Mouse (Mus musculus) liver, embryonic 14.5 days (tissue): ENCODE results near the gene Wbp1l. TPM values are rescaled to one million over a fixed set of nuclear protein-coding genes. Genes with fewer than 3 reads are reported as not detected.

ENCODE experiments used
- ATAC-seq: fragments of 200-750 bp; cut with Nextera tagmentation; 2 replicates; pipeline ENCODE4 v1.8.0; 2017; ENCODE audit warnings: moderate number of reproducible peaks, mild to moderate bottlenecking, moderate library complexity; ENCODE audit not compliant: insufficient read depth
- DNase-seq, 3 experiments: peaks; one replicate each; pipeline ENCODE4 v3.0.0-alpha.2; 2012 to 2013; ENCODE audit warnings: low read depth in 3 of 3, low spot score in 3 of 3
- H3K27ac ChIP-seq: fragments of 300-500 bp; sonication (generic); 2 replicates; pipeline ENCODE4 v1.5.1; 2014; ENCODE audit warnings: moderate library complexity, mild to moderate bottlenecking, control low read depth, inconsistent platforms
- H3K27me3 ChIP-seq: fragments of 300-500 bp; sonication (generic); 2 replicates; pipeline ENCODE4 v1.6.1; 2014; ENCODE audit warnings: mild to moderate bottlenecking, low read length, moderate library complexity; ENCODE audit not compliant: control insufficient read depth, insufficient read depth
- H3K36me3 ChIP-seq: fragments of 300-500 bp; sonication (generic); replicated peaks from 2 replicates; pipeline ENCODE4 v1.6.1; 2014; ENCODE audit warnings: low read depth; ENCODE audit not compliant: control insufficient read depth, insufficient read depth
- H3K4me1 ChIP-seq, 2 experiments: fragments of 200-500 bp in 1 of 2; fragments of 300-500 bp in 1 of 2; sonication (generic) in 1 of 2; replicated peaks; 2 replicates each; pipeline ENCODE4 v1.6.1; 2012 to 2014; ENCODE audit warnings: antibody characterized with exemption in 1 of 2, inconsistent platforms in 1 of 2, low read length in 1 of 2; ENCODE audit not compliant: control insufficient read depth in 2 of 2, insufficient read depth in 2 of 2
- H3K4me2 ChIP-seq: fragments of 300-500 bp; sonication (generic); 2 replicates; pipeline ENCODE4 v1.6.1; 2014; ENCODE audit warnings: low read depth, mild to moderate bottlenecking, control low read depth, moderate library complexity
- H3K4me3 ChIP-seq, 2 experiments: fragments of 200-500 bp in 1 of 2; fragments of 300-500 bp in 1 of 2; sonication (generic) in 1 of 2; 2 replicates each; pipeline ENCODE4 v1.5.1; 2012 to 2014; ENCODE audit warnings: low read depth in 2 of 2, low read length in 2 of 2, mild to moderate bottlenecking in 2 of 2, control low read depth in 1 of 2, inconsistent platforms in 1 of 2, moderate library complexity in 1 of 2; ENCODE audit not compliant: insufficient read depth in 1 of 2
- H3K9ac ChIP-seq: fragments of 300-500 bp; sonication (generic); replicated peaks from 2 replicates; pipeline ENCODE4 v1.6.1; 2014; ENCODE audit warnings: mild to moderate bottlenecking, control low read depth, moderate library complexity
- H3K9me3 ChIP-seq: fragments of 300-500 bp; sonication (generic); 2 replicates; pipeline ENCODE4 v1.6.1; 2016; ENCODE audit warnings: low read length, mixed read lengths; ENCODE audit not compliant: control insufficient read depth
- CTCF ChIP-seq: IDR thresholded peaks from 2 replicates; pipeline ENCODE4 v1.5.1; 2016; ENCODE audit warnings: antibody characterized with exemption, low read depth, control low read depth
- EP300 ChIP-seq: IDR thresholded peaks from 2 replicates; pipeline ENCODE4 v1.6.1; 2016; ENCODE audit warnings: antibody characterized with exemption, low read depth
- WGBS: fragments of 180-500 bp; shearing (Covaris S2); extraction: QIAGEN DNeasy Blood & Tissue Kit; methylation state at CpG from one replicate; pipeline ENCODE4 v1.1.7; 2014; ENCODE audit not compliant: insufficient replicate concordance; 5-methylcytosine and 5-hydroxymethylcytosine counted together
- polyA plus RNA-seq, 2 experiments: library from polyadenylated mRNA; depleted of rRNA in 1 of 2; stranded (reverse) in 1 of 2; unstranded in 1 of 2; fragments of >200 nt; fragmentation: Nextera tagmentation in 1 of 2; extraction: Ambion mirVana in 1 of 2; gene quantifications; 2 replicates each; pipeline versions ENCODE4 v1.2.1 to v1.2.3; 2012 to 2014

The Wbp1l gene
- polyA plus RNA-seq, 2 experiments: 9.8 to 10.6 TPM

GRCm38 (mm10) chr19:46629807-46630206, 30.9 kb downstream of the Wbp1l start:
- no peaks in the 10 kb centered on the region for H3K36me3 ChIP-seq
- DNase-seq: no peak
- H3K9me3 ChIP-seq: no peaks in the 10 kb centered on the region
- no peak overlapping the region for H3K4me2 ChIP-seq
- no peak overlapping the region for H3K27ac ChIP-seq
- H3K9ac ChIP-seq: no peak overlapping the region
- H3K4me3 ChIP-seq: no peak overlapping the region
- no peak for TF ChIP-seq CTCF
- TF ChIP-seq EP300: no peak
- H3K4me1 ChIP-seq: peaks cover 0 to 16% of the 10 kb centered on the region in 2 experiments; a peak in 1 of 4 replicates
- WGBS: 67% methylated on average over 9 of the region's 9 CpGs
- no peaks in the 10 kb centered on the region for H3K27me3 ChIP-seq
- ATAC-seq: no peak

- no peak overlapping the region for H3K9ac ChIP-seq
- ATAC-seq (no peak), DNase-seq (no peak)
- H3K27me3 ChIP-seq: no peaks in the 10 kb centered on the region
- H3K4me1 ChIP-seq: peaks cover 10 to 32% of the 10 kb centered on the region in 2 experiments
- WGBS: 79% methylated on average over 9 of the region's 9 CpGs
- no peak overlapping the region for H3K27ac ChIP-seq
- no peaks in the 10 kb centered on the region for H3K36me3 ChIP-seq
- no peak overlapping the region for H3K4me2 ChIP-seq
- TF ChIP-seq CTCF (no peak), EP300 (no peak)
- H3K4me3 ChIP-seq: no peak overlapping the region
- H3K9me3 ChIP-seq: no peaks in the 10 kb centered on the region
Measured at GRCm38 (mm10) chr19:46631637-46632036, 32.8 kb downstream of the Wbp1l start.

- 39% methylated on average over 9 of the region's 9 CpGs for WGBS
- DNase-seq (peak in 1 of 3 experiments; percentile 36), ATAC-seq (peak; percentile 52; the same call in 1 of the 2 replicates)
- Histone ChIP-seq H3K4me2 (peak overlapping the region; percentile 11; the same call in 1 of the 2 replicates), H3K4me1 (peaks cover 21 to 45% of the 10 kb centered on the region in 2 experiments), H3K9ac (no peak overlapping the region), H3K27me3 (no peaks in the 10 kb centered on the region), H3K27ac (no peak overlapping the region), H3K9me3 (no peaks in the 10 kb centered on the region), H3K36me3 (no peaks in the 10 kb centered on the region; the same call in 1 of the 2 replicates), H3K4me3 (no peak overlapping the region)
- no peak for TF ChIP-seq CTCF
- TF ChIP-seq EP300: no peak
Measured at GRCm38 (mm10) chr19:46635766-46636165, 36.9 kb downstream of the Wbp1l start.

GRCm38 (mm10) chr19:46637598-46637997, 38.7 kb downstream of the Wbp1l start:
- Histone ChIP-seq H3K4me1 (peaks cover 21 to 57% of the 10 kb centered on the region in 2 experiments), H3K9me3 (no peaks in the 10 kb centered on the region), H3K36me3 (no peaks in the 10 kb centered on the region; the same call in 1 of the 2 replicates), H3K9ac (no peak overlapping the region), H3K27me3 (no peaks in the 10 kb centered on the region), H3K4me2 (no peak overlapping the region), H3K27ac (no peak overlapping the region), H3K4me3 (no peak overlapping the region)
- TF ChIP-seq CTCF (no peak), EP300 (no peak)
- DNase-seq (peak in 1 of 3 experiments; percentile 39), ATAC-seq (0 out of 2 replicates have a peak, but pooled peaks have one; percentile 44)
- 56% methylated on average over 6 of the region's 6 CpGs for WGBS

GRCm38 (mm10) chr19:46639053-46639452, 40.2 kb downstream of the Wbp1l start:
- H3K4me2 ChIP-seq: no peak overlapping the region; the same call in 1 of the 2 replicates
- H3K9ac ChIP-seq: no peak overlapping the region
- no peak overlapping the region for H3K27ac ChIP-seq
- no peaks in the 10 kb centered on the region; the same call in 1 of the 2 replicates for H3K36me3 ChIP-seq
- H3K9me3 ChIP-seq: no peaks in the 10 kb centered on the region
- ATAC-seq: no peak
- peaks cover 21 to 62% of the 10 kb centered on the region in 2 experiments for H3K4me1 ChIP-seq
- TF ChIP-seq CTCF: no peak
- no peak for TF ChIP-seq EP300
- no peak for DNase-seq
- no peaks in the 10 kb centered on the region for H3K27me3 ChIP-seq
- no peak overlapping the region for H3K4me3 ChIP-seq
